Mouse (Mus musculus) v-Abl transformed pro-B cells (cell line): ENCODE results near the gene Mat2a.

ENCODE experiments used
- in situ Hi-C, 2 experiments: fragments of 400-800 bp; cut with MboI; formaldehyde crosslinking; loops; one replicate each; pipeline ENCODE4 v1.15.1; 2025; ENCODE audit not compliant: unreplicated experiment in 2 of 2

Mat2a gene

DNA sequence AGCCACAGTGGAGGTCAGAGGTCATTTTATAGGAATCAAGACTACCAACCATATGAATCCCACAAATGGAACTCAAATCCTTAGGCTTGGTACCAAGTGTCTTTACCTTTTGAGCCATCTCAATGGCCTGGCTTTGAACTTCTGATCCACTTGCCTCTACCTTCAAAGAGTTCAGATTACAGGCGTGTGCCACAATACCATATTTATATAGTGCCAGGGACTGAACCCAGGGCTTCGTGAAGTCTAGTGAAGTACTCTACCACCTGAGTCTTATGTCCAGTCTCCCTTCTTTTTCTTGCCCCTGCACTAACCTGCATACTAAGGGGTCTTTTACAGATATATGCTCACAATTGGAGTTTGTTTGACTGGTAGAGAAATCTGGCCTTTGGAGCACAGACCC, 52.8 kb downstream of the Mat2a start:
- in situ Hi-C loops = no loop called here

DNA sequence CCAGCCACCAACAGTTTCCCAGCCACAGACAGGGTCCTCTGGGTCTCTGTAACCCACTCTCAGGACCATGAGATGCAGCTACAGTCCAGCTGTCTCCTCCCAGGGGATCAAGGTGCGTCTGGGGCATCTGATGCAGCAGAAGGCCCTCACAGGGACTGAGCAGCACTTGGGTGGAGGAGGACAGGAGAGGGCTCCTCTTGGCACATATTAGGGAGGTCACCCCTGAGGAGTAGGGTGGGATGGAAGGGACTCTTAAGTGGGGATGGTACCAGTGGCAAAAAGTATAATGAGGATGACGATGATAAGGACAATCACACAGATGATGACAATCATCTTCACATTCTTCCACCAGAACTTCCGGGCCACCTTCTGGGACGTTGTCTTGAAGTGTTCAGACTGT, 54.1 kb downstream of the Mat2a start:
- in situ Hi-C loops = no loop called here

DNA sequence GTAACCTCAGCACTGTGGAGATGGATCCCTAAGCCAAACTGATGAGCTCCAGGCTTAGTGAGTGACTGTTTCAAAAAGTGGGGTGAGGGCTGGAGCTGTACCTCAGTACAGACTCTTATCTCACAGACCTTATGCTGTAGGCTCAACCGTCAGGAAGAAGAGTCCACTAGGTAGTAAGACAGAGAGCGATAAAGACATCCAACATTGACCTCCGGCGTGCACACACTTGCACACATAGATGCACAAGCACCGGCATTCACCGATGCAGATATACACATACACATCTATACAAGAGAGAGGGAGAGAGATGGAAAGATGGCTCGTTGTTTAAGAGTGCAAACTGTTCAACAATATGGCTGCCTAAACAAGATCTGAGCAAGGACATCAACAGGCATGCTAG, 55.4 kb downstream of the Mat2a start:
- in situ Hi-C loops = no loop called here

DNA sequence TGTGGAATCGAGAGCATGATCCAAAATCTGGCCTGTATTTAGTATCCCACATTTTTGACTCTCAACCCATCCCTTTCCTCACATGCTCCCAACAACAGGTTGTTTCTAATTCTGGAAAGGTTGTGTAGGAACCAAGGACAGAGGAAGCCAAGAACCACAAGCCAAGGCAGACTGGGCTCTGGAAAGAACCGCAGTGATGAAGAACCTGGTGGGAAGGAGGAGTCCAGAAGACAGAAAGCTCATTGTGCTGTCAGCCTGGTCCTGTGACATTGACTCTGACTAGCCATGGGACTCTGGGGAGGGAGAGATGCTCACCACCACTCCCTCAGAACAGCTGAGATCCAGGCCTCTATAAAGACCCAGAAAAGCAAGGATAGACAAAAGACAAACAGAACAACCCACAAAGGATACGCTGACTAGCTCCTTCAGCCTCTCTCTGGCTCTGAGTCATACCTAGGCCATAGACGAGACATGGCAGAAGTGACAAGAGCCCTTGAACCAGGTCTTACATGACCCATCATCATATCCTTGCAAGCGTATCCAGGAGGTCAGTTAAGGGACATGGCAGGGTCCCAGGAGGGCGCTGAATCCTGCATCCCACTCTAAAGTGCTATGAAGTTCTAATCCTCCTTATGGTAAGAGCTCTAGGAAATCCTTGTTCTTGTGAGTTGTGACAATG, 56.1 kb downstream of the Mat2a start:
- in situ Hi-C loops = no loop called here
